Mouse (Mus musculus): ENCODE measurements around the gene Kctd2. TPM values are rescaled to one million over a fixed set of nuclear protein-coding genes. Genes with fewer than 3 reads are reported as not detected.
A peak's percentile ranks its signal among the peaks of the same experiment; 100 is the strongest.

Kctd2 gene
- total and polyA plus RNA-seq, 3 experiments, result 6.8 to 14.0 (median 13.7) TPM

GRCm38 (mm10) chr11:115435596-115436337 lies 15.8 kb downstream of the Kctd2 start:
- H3K4me2 ChIP-seq (ENCODE audit: insufficient read depth, low read depth, poor library complexity, severe bottlenecking), result no peak overlapping the region
- no peak for DNase-seq (ENCODE audit: extremely low read depth)
- H3K4me3 ChIP-seq (replicated peaks in 1 of 3; ENCODE audit: low read depth in 2 of 3, low read length in 2 of 3, poor library complexity in 1 of 3), result no peak overlapping the region
- H3K79me2 ChIP-seq (replicated peaks; ENCODE audit: control insufficient read depth, extremely low read depth, insufficient read depth, poor library complexity, severe bottlenecking), result no peaks in the 10 kb centered on the region
- no peak overlapping the region for H3K27ac ChIP-seq (ENCODE audit: insufficient read depth, low read depth)
- H3K36me3 ChIP-seq (replicated peaks in 1 of 2; ENCODE audit: control insufficient read depth in 1 of 2, insufficient read depth in 1 of 2, low read length in 1 of 2), result peaks cover 15 to 26% of the 10 kb centered on the region in 2 experiments
- dilution Hi-C loops (cut with MboI; ENCODE audit: extremely low pct_ligation_motif_present, extremely low pct_unique_long_range_greater_than_20kb, low sequenced_read_pairs) (no loop called here), in situ Hi-C loops (cut with MboI; ENCODE audit: low pct_ligation_motif_present, low pct_unique_long_range_greater_than_20kb, low sequenced_read_pairs) (no loop called here)
- peaks cover 9% of the 10 kb centered on the region for H3K9me3 ChIP-seq (replicated peaks; ENCODE audit: low read length)
- no peaks in the 10 kb centered on the region for H3K27me3 ChIP-seq (replicated peaks)
- H3K4me1 ChIP-seq (ENCODE audit: control insufficient read depth in 1 of 2, insufficient read depth in 2 of 2), result no peaks in the 10 kb centered on the region
- H3K9ac ChIP-seq (ENCODE audit: insufficient read depth, low read depth), result no peak overlapping the region
- TF ChIP-seq CHD1 (IDR thresholded peaks at IDR 0.05; ENCODE audit: low read depth, low read length) (no peak), RCOR1 (conservative IDR thresholded peaks at IDR 0.05; ENCODE audit: low read depth, low read length) (no peak), TCF12 (IDR thresholded peaks at IDR 0.05; ENCODE audit: low read depth, low read length) (no peak), JUND (conservative IDR thresholded peaks at IDR 0.05; ENCODE audit: low read depth, low read length) (no peak), TBP (conservative IDR thresholded peaks at IDR 0.05; ENCODE audit: low read depth, low read length) (no peak), UBTF (IDR thresholded peaks at IDR 0.05; ENCODE audit: low read depth, low read length) (no peak), POLR2A (IDR thresholded peaks at IDR 0.05; ENCODE audit: low read depth, low read length) (no peak), ELF1 (IDR thresholded peaks at IDR 0.05; ENCODE audit: low read depth, low read length) (no peak), KAT2A (IDR thresholded peaks at IDR 0.05; ENCODE audit: insufficient replicate concordance, low read length) (no peak), PAX5 (IDR thresholded peaks at IDR 0.05; ENCODE audit: low read length) (no peak), CTCF (conservative IDR thresholded peaks at IDR 0.05 in 1 of 2, IDR thresholded peaks at IDR 0.05 in 1 of 2; ENCODE audit: low read depth in 2 of 2, low read length in 2 of 2) (no peak), USF2 (conservative IDR thresholded peaks at IDR 0.05; ENCODE audit: low read depth, low read length) (no peak), MEF2A (IDR thresholded peaks at IDR 0.05; ENCODE audit: borderline replicate concordance, low read depth, low read length) (no peak), USF1 (IDR thresholded peaks at IDR 0.05; ENCODE audit: low read depth, low read length) (no peak), MAX (IDR thresholded peaks at IDR 0.05; ENCODE audit: low read length) (no peak), ETS1 (conservative IDR thresholded peaks at IDR 0.05; ENCODE audit: low read depth, low read length) (no peak), RAD21 (IDR thresholded peaks at IDR 0.05; ENCODE audit: low read depth, low read length) (no peak), HCFC1 (IDR thresholded peaks at IDR 0.05; ENCODE audit: low read depth, low read length) (no peak)

- DNase-seq (ENCODE audit: extremely low read depth), result no peak
- TF ChIP-seq NRF1 (IDR thresholded peaks at IDR 0.05; ENCODE audit: low read depth, low read length), result no peak
- peak; percentile 78; the same call in 1 of the 2 replicates for TF ChIP-seq MAFK (IDR thresholded peaks at IDR 0.05; ENCODE audit: insufficient replicate concordance, low read length)
- Histone ChIP-seq H3K27ac (ENCODE audit: insufficient read depth, low read depth) (no peak overlapping the region), H3K27me3 (replicated peaks) (peaks cover 3% of the 10 kb centered on the region), H3K4me2 (ENCODE audit: insufficient read depth, low read depth, poor library complexity, severe bottlenecking) (no peak overlapping the region), H3K9ac (ENCODE audit: insufficient read depth, low read depth) (no peak overlapping the region), H3K4me3 (replicated peaks in 1 of 3; ENCODE audit: low read depth in 2 of 3, low read length in 2 of 3, poor library complexity in 1 of 3) (no peak overlapping the region), H3K36me3 (replicated peaks in 1 of 2; ENCODE audit: control insufficient read depth in 1 of 2, insufficient read depth in 1 of 2, low read length in 1 of 2) (peaks cover 0 to 7% of the 10 kb centered on the region in 2 experiments), H3K9me3 (replicated peaks; ENCODE audit: low read length) (peaks cover 9% of the 10 kb centered on the region), H3K4me1 (ENCODE audit: control insufficient read depth in 1 of 2, insufficient read depth in 2 of 2) (no peaks in the 10 kb centered on the region), H3K79me2 (replicated peaks; ENCODE audit: control insufficient read depth, extremely low read depth, insufficient read depth, poor library complexity, severe bottlenecking) (no peaks in the 10 kb centered on the region)
- dilution Hi-C loops (cut with MboI; ENCODE audit: extremely low pct_ligation_motif_present, extremely low pct_unique_long_range_greater_than_20kb, low sequenced_read_pairs) (no loop called here), in situ Hi-C loops (cut with MboI; ENCODE audit: low pct_ligation_motif_present, low pct_unique_long_range_greater_than_20kb, low sequenced_read_pairs) (no loop called here)
Measured at GRCm38 (mm10) chr11:115437571-115438122, 17.7 kb downstream of the Kctd2 start.

Data from CH12.LX (cell line).